Mouse (Mus musculus) heart, embryonic 14.5 days (tissue): Measurements from ENCODE around the gene Sfn. TPM values are rescaled to one million over a fixed set of nuclear protein-coding genes. Genes with fewer than 3 reads are reported as not detected.

Experiments used
- ATAC-seq: fragments of 200-750 bp; cut with Nextera tagmentation; 2 replicates; pipeline ENCODE4 v1.8.0; 2017; ENCODE audit warnings: low read depth, moderate TSS enrichment; ENCODE audit not compliant: insufficient number of reproducible peaks, insufficient read depth, low FRiP score
- H3K27ac ChIP-seq, 2 experiments: fragments of 200-500 bp in 1 of 2; fragments of 300-500 bp in 1 of 2; sonication (generic) in 1 of 2; replicated peaks in 1 of 2; 2 replicates each; pipeline ENCODE4 v1.5.1; 2012 to 2014; ENCODE audit warnings: low read depth in 2 of 2, low read length in 2 of 2, control low read depth in 1 of 2, mild to moderate bottlenecking in 1 of 2, mixed read lengths in 1 of 2; ENCODE audit not compliant: control insufficient read depth in 1 of 2, insufficient read depth in 1 of 2
- H3K27me3 ChIP-seq: fragments of 300-500 bp; sonication (generic); 2 replicates; pipeline ENCODE4 v1.6.1; 2014; ENCODE audit warnings: mild to moderate bottlenecking, low read length, control low read depth; ENCODE audit not compliant: control insufficient read depth, insufficient read depth
- H3K36me3 ChIP-seq: fragments of 300-500 bp; sonication (generic); 2 replicates; pipeline ENCODE4 v1.6.1; 2014; ENCODE audit warnings: mild to moderate bottlenecking, control low read depth, low read length, mixed read lengths; ENCODE audit not compliant: control insufficient read depth, insufficient read depth
- H3K4me1 ChIP-seq, 2 experiments: fragments of 200-500 bp in 1 of 2; fragments of 300-500 bp in 1 of 2; sonication (generic) in 1 of 2; 2 replicates each; pipeline ENCODE4 v1.6.1; 2012 to 2014; ENCODE audit warnings: low read length in 2 of 2, control low read depth in 1 of 2, mixed read lengths in 1 of 2; ENCODE audit not compliant: control insufficient read depth in 2 of 2, insufficient read depth in 2 of 2
- H3K4me2 ChIP-seq: fragments of 300-500 bp; sonication (generic); 2 replicates; pipeline ENCODE4 v1.6.1; 2014; ENCODE audit warnings: mild to moderate bottlenecking, low read length
- H3K4me3 ChIP-seq, 2 experiments: fragments of 200-500 bp in 1 of 2; fragments of 300-500 bp in 1 of 2; sonication (generic) in 1 of 2; 2 replicates each; pipeline ENCODE4 v1.5.1; 2012 to 2014; ENCODE audit warnings: low read length in 2 of 2, mild to moderate bottlenecking in 2 of 2, control low read depth in 1 of 2, low read depth in 1 of 2, moderate library complexity in 1 of 2; ENCODE audit not compliant: control insufficient read depth in 1 of 2, insufficient read depth in 1 of 2
- H3K9ac ChIP-seq: fragments of 300-500 bp; sonication (generic); 2 replicates; pipeline ENCODE4 v1.6.1; 2014; ENCODE audit warnings: mild to moderate bottlenecking, low read length
- H3K9me3 ChIP-seq: fragments of 300-500 bp; sonication (generic); 2 replicates; pipeline ENCODE4 v1.6.1; 2016; ENCODE audit warnings: low read length, control low read depth; ENCODE audit not compliant: control insufficient read depth
- WGBS: fragments of 180-500 bp; shearing (Covaris S2); extraction: QIAGEN DNeasy Blood & Tissue Kit; methylation state at CpG from one replicate; pipeline ENCODE4 v1.1.7; 2014; 5-methylcytosine and 5-hydroxymethylcytosine counted together
- microRNA-seq: library from miRNA; unstranded; fragments of <30 nt; microRNA quantifications from one replicate; pipeline ENCODE4, GENCODE M21; 2016
- polyA plus RNA-seq: library from polyadenylated mRNA; unstranded; fragments of >200 nt; fragmentation: Nextera tagmentation; extraction: Ambion mirVana; gene quantifications from 2 replicates; pipeline ENCODE4 v1.2.1, GENCODE M21; 2014

Gene Sfn
- polyA plus RNA-seq, 1 experiment from 2014 or later, result 1.4 TPM

GRCm38 (mm10) chr4:133552029-133552428, 49.9 kb downstream of the Sfn start:
- H3K36me3 ChIP-seq, result 0 out of 2 replicates have a peak, but pooled peaks cover 4% of the 10 kb centered on the region
- no peaks in the 10 kb centered on the region for H3K9me3 ChIP-seq
- no peak overlapping the region for H3K27ac ChIP-seq
- no peak overlapping the region for H3K4me2 ChIP-seq
- H3K4me3 ChIP-seq, result no peak overlapping the region
- no peaks in the 10 kb centered on the region for H3K27me3 ChIP-seq
- no peak for ATAC-seq
- H3K4me1 ChIP-seq, result peaks cover 15 to 16% of the 10 kb centered on the region in 2 experiments
- WGBS, result 75% methylated on average over 1 of the region's 1 CpGs
- H3K9ac ChIP-seq, result no peak overlapping the region

Small RNA genes lying within 50 kb of the gene (microRNA-seq; reads per million reads assigned to microRNA genes)
- gene Gm23158, result not detected

Other genes starting within 250 kb of the Sfn start
- gene Wdtc1, start 248.7 kb downstream of the Sfn start, polyA plus RNA-seq, result 16.9 and 17.3 TPM in 2 replicates
- 5.6 and 6.5 TPM in 2 replicates for gene Slc9a1, start 232.5 kb downstream of the Sfn start, polyA plus RNA-seq
- gene Tent5b, start 122.0 kb downstream of the Sfn start, polyA plus RNA-seq, result 0.28 and 0.61 TPM in 2 replicates
- gene Trnp1, start 103.6 kb downstream of the Sfn start, polyA plus RNA-seq, result 1.2 and 1.3 TPM in 2 replicates
- gene Kdf1, start 83.2 kb downstream of the Sfn start, polyA plus RNA-seq, result 0.20 and 0.62 TPM in 2 replicates
- 153 and 164 TPM in 2 replicates for gene Nudc, start 56.2 kb downstream of the Sfn start, polyA plus RNA-seq
- 15.8 and 18.7 TPM in 2 replicates for gene Nr0b2, start 48.8 kb downstream of the Sfn start, polyA plus RNA-seq
- 5.4 and 6.1 TPM in 2 replicates for gene Gpatch3, start 27.4 kb downstream of the Sfn start, polyA plus RNA-seq
- 11.2 and 12.5 TPM in 2 replicates for gene Gpn2, start 17.8 kb downstream of the Sfn start, polyA plus RNA-seq
- gene Zdhhc18, start 48.0 kb upstream of the Sfn start, polyA plus RNA-seq, result 3.4 and 4.7 TPM in 2 replicates
- 11.6 and 12.1 TPM in 2 replicates for gene Pigv, start 70.5 kb upstream of the Sfn start, polyA plus RNA-seq
- 28.1 and 28.2 TPM in 2 replicates for gene Arid1a, start 154.6 kb upstream of the Sfn start, polyA plus RNA-seq